Mouse (Mus musculus): Measurements from ENCODE around the gene Tubg2. TPM values are rescaled to one million over a fixed set of nuclear protein-coding genes. Genes with fewer than 3 reads are reported as not detected.

The Tubg2 gene
- polyA plus RNA-seq (2012; rRNA removed), result 1.1 and 2.2 TPM in 2 replicates

GRCm38 (mm10) chr11:101155728-101156371 is at the start of gene Tubg2:
Gene Tubg2, plus strand, starts transcription at chr11:101155907.
- TF ChIP-seq POLR2A (IDR thresholded peaks at IDR 0.05; ENCODE audit: low read depth, low read length) (no peak), CTCF (IDR thresholded peaks at IDR 0.05; ENCODE audit: extremely low read depth, insufficient read length, insufficient replicate concordance, low read depth, low read length) (no peak)
- peak within 1 kb of the TSS; percentile 29 for H3K27ac ChIP-seq (ENCODE audit: insufficient read depth, low read depth, low read length)
- peak within 1 kb of the TSS; percentile 70 for H3K4me3 ChIP-seq (ENCODE audit: low read depth, low read length)
- no peaks in the 10 kb centered on the region for H3K27me3 ChIP-seq (ENCODE audit: control insufficient read depth, insufficient read depth, low read length)
- 4% methylated on average over 36 of the region's 36 CpGs for WGBS
- no peaks in the 10 kb centered on the region for H3K36me3 ChIP-seq (ENCODE audit: control insufficient read depth, insufficient read depth, low read length)
- peaks cover 10% of the 10 kb centered on the region for H3K4me1 ChIP-seq (ENCODE audit: control insufficient read depth, insufficient read depth, insufficient read length, low read length)

- H3K4me3 ChIP-seq (ENCODE audit: low read depth, low read length), result no peak overlapping the region
- peaks cover 3% of the 10 kb centered on the region; the same call in 1 of the 2 replicates for H3K4me1 ChIP-seq (ENCODE audit: control insufficient read depth, insufficient read depth, insufficient read length, low read length)
- peaks cover 17% of the 10 kb centered on the region for H3K36me3 ChIP-seq (ENCODE audit: control insufficient read depth, insufficient read depth, low read length)
- H3K27me3 ChIP-seq (ENCODE audit: control insufficient read depth, insufficient read depth, low read length), result no peaks in the 10 kb centered on the region
- 78% methylated on average over 4 of the region's 4 CpGs for WGBS
- H3K27ac ChIP-seq (ENCODE audit: insufficient read depth, low read depth, low read length), result no peak overlapping the region
- no peak for TF ChIP-seq CTCF (IDR thresholded peaks at IDR 0.05; ENCODE audit: extremely low read depth, insufficient read length, insufficient replicate concordance, low read depth, low read length)
- TF ChIP-seq POLR2A (IDR thresholded peaks at IDR 0.05; ENCODE audit: low read depth, low read length), result no peak
These were observed 46.4 kb upstream of the Tubg2 start for GRCm38 (mm10) chr11:101109351-101109750.

- H3K4me3 ChIP-seq (ENCODE audit: low read depth, low read length), result no peak overlapping the region
- H3K4me1 ChIP-seq (ENCODE audit: control insufficient read depth, insufficient read depth, insufficient read length, low read length), result peaks cover 5% of the 10 kb centered on the region; the same call in 1 of the 2 replicates
- TF ChIP-seq CTCF (IDR thresholded peaks at IDR 0.05; ENCODE audit: extremely low read depth, insufficient read length, insufficient replicate concordance, low read depth, low read length) (no peak), POLR2A (IDR thresholded peaks at IDR 0.05; ENCODE audit: low read depth, low read length) (no peak)
- peaks cover 9% of the 10 kb centered on the region; the same call in 1 of the 2 replicates for H3K36me3 ChIP-seq (ENCODE audit: control insufficient read depth, insufficient read depth, low read length)
- H3K27ac ChIP-seq (ENCODE audit: insufficient read depth, low read depth, low read length), result peak overlapping the region; percentile 73
- WGBS, result 23% methylated on average over 5 of the region's 5 CpGs
- no peaks in the 10 kb centered on the region for H3K27me3 ChIP-seq (ENCODE audit: control insufficient read depth, insufficient read depth, low read length)
These were observed 45.0 kb upstream of the Tubg2 start for GRCm38 (mm10) chr11:101110708-101111107.

GRCm38 (mm10) chr11:101111178-101111577 is 44.5 kb upstream of the Tubg2 start:
- WGBS, result 86% methylated on average over 4 of the region's 4 CpGs
- 0 out of 2 replicates have a peak, but pooled peaks cover 7% of the 10 kb centered on the region for H3K36me3 ChIP-seq (ENCODE audit: control insufficient read depth, insufficient read depth, low read length)

GRCm38 (mm10) chr11:101112186-101112585 is 43.5 kb upstream of the Tubg2 start:
- TF ChIP-seq POLR2A (IDR thresholded peaks at IDR 0.05; ENCODE audit: low read depth, low read length) (no peak), CTCF (IDR thresholded peaks at IDR 0.05; ENCODE audit: extremely low read depth, insufficient read length, insufficient replicate concordance, low read depth, low read length) (no peak)
- 94% methylated on average over 3 of the region's 3 CpGs for WGBS
- peaks cover 7% of the 10 kb centered on the region for H3K4me1 ChIP-seq (ENCODE audit: control insufficient read depth, insufficient read depth, insufficient read length, low read length)
- peaks cover 11% of the 10 kb centered on the region for H3K36me3 ChIP-seq (ENCODE audit: control insufficient read depth, insufficient read depth, low read length)
- no peak overlapping the region for H3K4me3 ChIP-seq (ENCODE audit: low read depth, low read length)
- H3K27me3 ChIP-seq (ENCODE audit: control insufficient read depth, insufficient read depth, low read length), result no peaks in the 10 kb centered on the region
- H3K27ac ChIP-seq (ENCODE audit: insufficient read depth, low read depth, low read length), result no peak overlapping the region

More at GRCm38 (mm10) chr11:101111178-101111577, 44.5 kb upstream of the Tubg2 start:
- Histone ChIP-seq H3K4me3 (ENCODE audit: low read depth, low read length) (no peak overlapping the region), H3K27ac (ENCODE audit: insufficient read depth, low read depth, low read length) (peak overlapping the region; percentile 73; the same call in 1 of the 2 replicates), H3K27me3 (ENCODE audit: control insufficient read depth, insufficient read depth, low read length) (no peaks in the 10 kb centered on the region), H3K4me1 (ENCODE audit: control insufficient read depth, insufficient read depth, insufficient read length, low read length) (peaks cover 6% of the 10 kb centered on the region; the same call in 1 of the 2 replicates)
- TF ChIP-seq POLR2A (IDR thresholded peaks at IDR 0.05; ENCODE audit: low read depth, low read length) (no peak), CTCF (IDR thresholded peaks at IDR 0.05; ENCODE audit: extremely low read depth, insufficient read length, insufficient replicate concordance, low read depth, low read length) (no peak)

GRCm38 (mm10) chr11:101115564-101115963 is 40.1 kb upstream of the Tubg2 start:
- H3K36me3 ChIP-seq (ENCODE audit: control insufficient read depth, insufficient read depth, low read length), result peaks cover 8% of the 10 kb centered on the region
- H3K27me3 ChIP-seq (ENCODE audit: control insufficient read depth, insufficient read depth, low read length), result no peaks in the 10 kb centered on the region
- H3K4me3 ChIP-seq (ENCODE audit: low read depth, low read length), result no peak overlapping the region
- WGBS, result 14% methylated on average over 2 of the region's 2 CpGs
- H3K4me1 ChIP-seq (ENCODE audit: control insufficient read depth, insufficient read depth, insufficient read length, low read length), result peaks cover 12% of the 10 kb centered on the region
- no peak for TF ChIP-seq CTCF (IDR thresholded peaks at IDR 0.05; ENCODE audit: extremely low read depth, insufficient read length, insufficient replicate concordance, low read depth, low read length)
- no peak for TF ChIP-seq POLR2A (IDR thresholded peaks at IDR 0.05; ENCODE audit: low read depth, low read length)
- H3K27ac ChIP-seq (ENCODE audit: insufficient read depth, low read depth, low read length), result peak overlapping the region; percentile 5; the same call in 1 of the 2 replicates

GRCm38 (mm10) chr11:101118105-101118504 is 37.6 kb upstream of the Tubg2 start:
- no peak overlapping the region for H3K27ac ChIP-seq (ENCODE audit: insufficient read depth, low read depth, low read length)
- H3K4me3 ChIP-seq (ENCODE audit: low read depth, low read length), result peak overlapping the region; percentile 21
- peaks cover 13% of the 10 kb centered on the region for H3K4me1 ChIP-seq (ENCODE audit: control insufficient read depth, insufficient read depth, insufficient read length, low read length)
- no peaks in the 10 kb centered on the region for H3K27me3 ChIP-seq (ENCODE audit: control insufficient read depth, insufficient read depth, low read length)
- no peak for TF ChIP-seq CTCF (IDR thresholded peaks at IDR 0.05; ENCODE audit: extremely low read depth, insufficient read length, insufficient replicate concordance, low read depth, low read length)
- TF ChIP-seq POLR2A (IDR thresholded peaks at IDR 0.05; ENCODE audit: low read depth, low read length), result no peak
- 12% methylated on average over 4 of the region's 4 CpGs for WGBS
- peaks cover 4% of the 10 kb centered on the region for H3K36me3 ChIP-seq (ENCODE audit: control insufficient read depth, insufficient read depth, low read length)
